12 mouse cellular contexts compared by ENCODE assay signal in the genomic region with DNA sequence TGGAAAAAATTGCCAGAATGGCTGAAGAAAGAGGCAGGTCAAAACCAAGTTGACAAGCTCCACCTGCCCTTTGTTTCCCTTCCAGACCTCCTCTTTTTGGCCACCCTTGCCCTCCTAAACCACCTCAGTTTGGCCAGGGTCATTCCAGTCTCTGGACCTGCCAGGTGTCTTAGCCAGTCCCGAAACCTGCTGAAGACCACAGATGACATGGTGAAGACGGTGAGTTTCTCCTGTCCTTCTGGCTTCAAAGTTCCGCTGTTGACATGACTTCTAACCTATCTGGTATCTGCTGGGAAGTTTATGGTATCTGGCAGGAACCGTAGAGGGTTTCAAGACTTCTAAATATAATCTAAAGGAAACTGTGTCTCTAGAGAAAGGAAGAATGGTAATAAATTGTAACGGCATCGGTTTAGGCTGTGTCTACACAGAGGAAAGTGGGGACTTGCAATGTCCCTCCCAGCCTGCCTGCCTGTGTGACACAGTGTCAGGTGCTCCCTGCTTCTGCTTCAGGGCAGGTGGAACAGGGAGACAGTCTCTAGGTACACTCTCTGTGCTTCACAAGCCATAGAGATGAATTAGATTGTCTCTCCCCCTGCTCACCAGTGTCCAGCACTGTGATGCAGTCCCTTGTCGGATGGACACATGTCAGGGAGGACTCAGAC. TPM values are rescaled to one million over a fixed set of nuclear protein-coding genes. Genes with fewer than 3 reads are reported as not detected.
A peak's percentile ranks its signal among the peaks of the same experiment; 100 is the strongest.
DNase-seq lines count a peak whose midpoint lies in the region; ATAC-seq and TF ChIP-seq lines count a peak whose summit lies in the region.
"Had no signal": no experiment of that assay in that cellular context is flagged by ENCODE, and none has a peak within 500 bp of the region (broad histone marks: within the 10 kb centered on the region; RNA-seq: fewer than 3 reads in every experiment).

No protein-coding gene starts in this region.

- WGBS in heart, embryonic 12.5 days = 60% methylated on average over 7 of the region's 7 CpGs
- WGBS in lung, embryonic 14.5 days = 62% methylated on average over 7 of the region's 7 CpGs
- 29% methylated on average over 7 of the region's 7 CpGs for WGBS in liver, postnatal 0 days (ENCODE audit: insufficient replicate concordance)
- WGBS in intestine, embryonic 16.5 days = 63% methylated on average over 7 of the region's 7 CpGs

- H3K4me3 ChIP-seq in heart, embryonic 12.5 days = no peak overlapping the region
- H3K4me3 ChIP-seq in lung, embryonic 14.5 days (ENCODE audit: low read depth, low read length) = no peak overlapping the region
- peak overlapping the region; percentile 45 for H3K4me3 ChIP-seq in liver, postnatal 0 days (ENCODE audit: low read depth, low read length)
- no peak overlapping the region for H3K4me3 ChIP-seq in intestine, embryonic 16.5 days (ENCODE audit: low read length)

- no peak for DNase-seq in heart, adult 9 months (ENCODE audit: low spot score in 2 of 2)
- DNase-seq in lung, embryonic 14.5 days = no peak
- no peak for DNase-seq in lung, postnatal 10 days
- no peak for DNase-seq in liver, postnatal 0 days
- DNase-seq in cerebellum, adult 9-10 months = no peak
- DNase-seq: adrenal gland, postnatal 25 days; cerebellum, adult 11-12 months had no signal

- H3K9ac ChIP-seq in heart, embryonic 12.5 days = no peak overlapping the region
- H3K9ac ChIP-seq in lung, embryonic 14.5 days = no peak overlapping the region
- peak overlapping the region; percentile 59 for H3K9ac ChIP-seq in liver, postnatal 0 days (replicated peaks)
- no peak overlapping the region for H3K9ac ChIP-seq in intestine, embryonic 16.5 days (ENCODE audit: low read depth, low read length)

- H3K27me3 ChIP-seq in heart, embryonic 12.5 days (replicated peaks) = no peaks in the 10 kb centered on the region
- no peaks in the 10 kb centered on the region for H3K27me3 ChIP-seq in lung, embryonic 14.5 days (ENCODE audit: insufficient read depth, low read length)
- H3K27me3 ChIP-seq in liver, postnatal 0 days (ENCODE audit: insufficient read depth, low read length) = no peaks in the 10 kb centered on the region
- H3K27me3 ChIP-seq in intestine, embryonic 16.5 days (replicated peaks; ENCODE audit: control insufficient read depth, insufficient read depth, low read length) = no peaks in the 10 kb centered on the region

- H3K4me1 ChIP-seq in heart, embryonic 12.5 days (replicated peaks) = peaks cover 27% of the 10 kb centered on the region
- no peaks in the 10 kb centered on the region for H3K4me1 ChIP-seq in lung, embryonic 14.5 days (ENCODE audit: insufficient read depth)
- H3K4me1 ChIP-seq in liver, postnatal 0 days (ENCODE audit: insufficient read depth) = peaks cover 7% of the 10 kb centered on the region; the same call in 1 of the 2 replicates
- H3K4me1 ChIP-seq in intestine, embryonic 16.5 days (ENCODE audit: control insufficient read depth, insufficient read depth, low read length) = no peaks in the 10 kb centered on the region

- TF ChIP-seq EP300 in liver, postnatal 0 days (IDR thresholded peaks at IDR 0.05; ENCODE audit: low read depth) = no peak

- no peak for TF ChIP-seq CTCF in lung, embryonic 14.5 days (IDR thresholded peaks at IDR 0.05; ENCODE audit: low read depth)
- TF ChIP-seq CTCF in liver, postnatal 0 days (IDR thresholded peaks at IDR 0.05; ENCODE audit: low read depth) = no peak

- H3K4me2 ChIP-seq in heart, embryonic 12.5 days = peak overlapping the region; percentile 58
- 0 out of 2 replicates have a peak overlapping the region, but pooled peaks have one; percentile 7 for H3K4me2 ChIP-seq in lung, embryonic 14.5 days
- H3K4me2 ChIP-seq in liver, postnatal 0 days (ENCODE audit: low read depth, low read length) = peak overlapping the region; percentile 61
- no peak overlapping the region for H3K4me2 ChIP-seq in intestine, embryonic 16.5 days (ENCODE audit: low read depth, low read length)
- H3K4me2 ChIP-seq: midbrain, embryonic 11.5 days had no signal

- no peak for ATAC-seq in heart, embryonic 12.5 days (ENCODE audit: insufficient number of reproducible peaks, low FRiP score)
- no peak; the same call in 1 of the 2 replicates for ATAC-seq in lung, embryonic 14.5 days (ENCODE audit: insufficient read depth)
- ATAC-seq in CD4-positive, CD25-positive, alpha-beta regulatory T cell, adult 4 months = peak; percentile 40
- ATAC-seq in liver, postnatal 0 days = no peak
- ATAC-seq in intestine, embryonic 16.5 days = no peak

- no peak overlapping the region for H3K27ac ChIP-seq in heart, embryonic 12.5 days (ENCODE audit: poor library complexity, severe bottlenecking)
- no peak overlapping the region for H3K27ac ChIP-seq in lung, embryonic 14.5 days (ENCODE audit: low read depth)
- H3K27ac ChIP-seq in liver, postnatal 0 days (ENCODE audit: low read depth) = peak overlapping the region; percentile 76
- no peak overlapping the region for H3K27ac ChIP-seq in intestine, embryonic 16.5 days (ENCODE audit: low read length)

- H3K9me3 ChIP-seq in heart, embryonic 12.5 days (replicated peaks) = no peaks in the 10 kb centered on the region
- no peaks in the 10 kb centered on the region for H3K9me3 ChIP-seq in lung, embryonic 14.5 days (ENCODE audit: low read depth, low read length)
- no peaks in the 10 kb centered on the region for H3K9me3 ChIP-seq in liver, postnatal 0 days (ENCODE audit: low read length)
- H3K9me3 ChIP-seq in intestine, embryonic 16.5 days (ENCODE audit: control insufficient read depth, low read length) = no peaks in the 10 kb centered on the region

- H3K36me3 ChIP-seq in heart, embryonic 12.5 days = no peaks in the 10 kb centered on the region
- H3K36me3 ChIP-seq in lung, embryonic 14.5 days (ENCODE audit: insufficient read depth) = no peaks in the 10 kb centered on the region
- H3K36me3 ChIP-seq in liver, postnatal 0 days (replicated peaks; ENCODE audit: insufficient read depth, low read length) = no peaks in the 10 kb centered on the region
- no peaks in the 10 kb centered on the region for H3K36me3 ChIP-seq in intestine, embryonic 16.5 days (ENCODE audit: control insufficient read depth, insufficient read depth, low read length)

RNA-seq across cellular contexts. Expression of a gene that starts 1.6 kb away (rescaled TPM):
- polyA plus RNA-seq in heart, embryonic 12.5 days (2016; fragmentation: Nextera tagmentation; extraction: Ambion mirVana) = 0.20 TPM in 1 of 2 replicates, not detected in the other
- polyA plus RNA-seq in lung, embryonic 14.5 days (2014; fragmentation: Nextera tagmentation; extraction: Ambion mirVana) = 0.30 TPM in 1 of 2 replicates, not detected in the other
- polyA plus RNA-seq in CD4-positive, CD25-positive, alpha-beta regulatory T cell, adult 4 months (2017; shearing (Covaris generic)) = under 1 TPM in 1 of 2 experiments, not detected in 1; 0.51 TPM
- 3.1 and 3.2 TPM in 2 replicates for polyA plus RNA-seq in liver, postnatal 0 days (2015; fragmentation: Nextera tagmentation; extraction: Ambion mirVana)
- not detected in 2 replicates for polyA plus RNA-seq in intestine, embryonic 16.5 days (2015; fragmentation: Nextera tagmentation; extraction: Ambion mirVana)
- polyA plus RNA-seq: intestine, embryonic 14.5 days had no signal
